Mouse (Mus musculus): ENCODE measurements around the gene Gm49358. TPM values are rescaled to one million over a fixed set of nuclear protein-coding genes. Genes with fewer than 3 reads are reported as not detected.

Gm49358 gene
- polyA plus RNA-seq, 1 experiment = not detected

- Histone ChIP-seq H3K27me3 (ENCODE audit: control insufficient read depth, insufficient read depth, low read length) (no peaks in the 10 kb centered on the region), H3K27ac (ENCODE audit: insufficient read depth, low read length) (no peak overlapping the region), H3K4me1 (ENCODE audit: control insufficient read depth, insufficient read depth, insufficient read length) (peaks cover 10% of the 10 kb centered on the region; the same call in 1 of the 2 replicates), H3K36me3 (ENCODE audit: control insufficient read depth, insufficient read depth, low read length) (no peaks in the 10 kb centered on the region), H3K4me3 (ENCODE audit: extremely low read depth, insufficient read depth, insufficient read length) (no peak overlapping the region)
- 88% methylated on average over 5 of the region's 5 CpGs for WGBS
- DNase-seq (ENCODE audit: low read depth in 1 of 2, low spot score in 2 of 2) = no peak
- TF ChIP-seq POLR2A (IDR thresholded peaks at IDR 0.05; ENCODE audit: low read depth, low read length) (no peak), CTCF (IDR thresholded peaks at IDR 0.05; ENCODE audit: extremely low read depth, insufficient read depth, insufficient read length, insufficient replicate concordance) (no peak)
Observed at GRCm38 (mm10) chr10:86783561-86783960, 19.8 kb downstream of the Gm49358 start.

- peaks cover 10% of the 10 kb centered on the region; the same call in 1 of the 2 replicates for H3K4me1 ChIP-seq (ENCODE audit: control insufficient read depth, insufficient read depth, insufficient read length)
- no peak for DNase-seq (ENCODE audit: low read depth in 1 of 2, low spot score in 2 of 2)
- no peak for TF ChIP-seq CTCF (IDR thresholded peaks at IDR 0.05; ENCODE audit: extremely low read depth, insufficient read depth, insufficient read length, insufficient replicate concordance)
- TF ChIP-seq POLR2A (IDR thresholded peaks at IDR 0.05; ENCODE audit: low read depth, low read length) = no peak
- H3K4me3 ChIP-seq (ENCODE audit: extremely low read depth, insufficient read depth, insufficient read length) = no peak overlapping the region
- H3K27ac ChIP-seq (ENCODE audit: insufficient read depth, low read length) = no peak overlapping the region
- WGBS = 87% methylated on average over 5 of the region's 5 CpGs
- H3K36me3 ChIP-seq (ENCODE audit: control insufficient read depth, insufficient read depth, low read length) = no peaks in the 10 kb centered on the region
- H3K27me3 ChIP-seq (ENCODE audit: control insufficient read depth, insufficient read depth, low read length) = no peaks in the 10 kb centered on the region
Observed at GRCm38 (mm10) chr10:86784126-86784675, 20.4 kb downstream of the Gm49358 start.

GRCm38 (mm10) chr10:86785396-86785795 lies 21.6 kb downstream of the Gm49358 start:
- TF ChIP-seq CTCF (IDR thresholded peaks at IDR 0.05; ENCODE audit: extremely low read depth, insufficient read depth, insufficient read length, insufficient replicate concordance) (no peak), POLR2A (IDR thresholded peaks at IDR 0.05; ENCODE audit: low read depth, low read length) (no peak)
- no peak overlapping the region for H3K4me3 ChIP-seq (ENCODE audit: extremely low read depth, insufficient read depth, insufficient read length)
- H3K4me1 ChIP-seq (ENCODE audit: control insufficient read depth, insufficient read depth, insufficient read length) = peaks cover 2% of the 10 kb centered on the region; the same call in 1 of the 2 replicates
- no peaks in the 10 kb centered on the region for H3K27me3 ChIP-seq (ENCODE audit: control insufficient read depth, insufficient read depth, low read length)
- 59% methylated on average over 2 of the region's 2 CpGs for WGBS
- no peak overlapping the region for H3K27ac ChIP-seq (ENCODE audit: insufficient read depth, low read length)
- no peaks in the 10 kb centered on the region for H3K36me3 ChIP-seq (ENCODE audit: control insufficient read depth, insufficient read depth, low read length)
- no peak for DNase-seq (ENCODE audit: low read depth in 1 of 2, low spot score in 2 of 2)

GRCm38 (mm10) chr10:86786083-86786482 lies 22.3 kb downstream of the Gm49358 start:
- Histone ChIP-seq H3K4me3 (ENCODE audit: extremely low read depth, insufficient read depth, insufficient read length) (no peak overlapping the region), H3K27ac (ENCODE audit: insufficient read depth, low read length) (no peak overlapping the region), H3K36me3 (ENCODE audit: control insufficient read depth, insufficient read depth, low read length) (no peaks in the 10 kb centered on the region), H3K4me1 (ENCODE audit: control insufficient read depth, insufficient read depth, insufficient read length) (peaks cover 2% of the 10 kb centered on the region; the same call in 1 of the 2 replicates), H3K27me3 (ENCODE audit: control insufficient read depth, insufficient read depth, low read length) (no peaks in the 10 kb centered on the region)
- no peak for DNase-seq (ENCODE audit: low read depth in 1 of 2, low spot score in 2 of 2)
- TF ChIP-seq CTCF (IDR thresholded peaks at IDR 0.05; ENCODE audit: extremely low read depth, insufficient read depth, insufficient read length, insufficient replicate concordance) (no peak), POLR2A (IDR thresholded peaks at IDR 0.05; ENCODE audit: low read depth, low read length) (no peak)
- 92% methylated on average over 5 of the region's 5 CpGs for WGBS

GRCm38 (mm10) chr10:86788193-86788592 lies 24.4 kb downstream of the Gm49358 start:
- TF ChIP-seq POLR2A (IDR thresholded peaks at IDR 0.05; ENCODE audit: low read depth, low read length) (no peak), CTCF (IDR thresholded peaks at IDR 0.05; ENCODE audit: extremely low read depth, insufficient read depth, insufficient read length, insufficient replicate concordance) (no peak)
- no peak for DNase-seq (ENCODE audit: low read depth in 1 of 2, low spot score in 2 of 2)
- no peak overlapping the region for H3K4me3 ChIP-seq (ENCODE audit: extremely low read depth, insufficient read depth, insufficient read length)
- no peak overlapping the region for H3K27ac ChIP-seq (ENCODE audit: insufficient read depth, low read length)
- no peaks in the 10 kb centered on the region for H3K27me3 ChIP-seq (ENCODE audit: control insufficient read depth, insufficient read depth, low read length)
- no peaks in the 10 kb centered on the region for H3K36me3 ChIP-seq (ENCODE audit: control insufficient read depth, insufficient read depth, low read length)
- H3K4me1 ChIP-seq (ENCODE audit: control insufficient read depth, insufficient read depth, insufficient read length) = peaks cover 2% of the 10 kb centered on the region; the same call in 1 of the 2 replicates
- WGBS = 76% methylated on average over 5 of the region's 5 CpGs

- Histone ChIP-seq H3K4me3 (ENCODE audit: extremely low read depth, insufficient read depth, insufficient read length) (no peak overlapping the region), H3K36me3 (ENCODE audit: control insufficient read depth, insufficient read depth, low read length) (no peaks in the 10 kb centered on the region), H3K27me3 (ENCODE audit: control insufficient read depth, insufficient read depth, low read length) (no peaks in the 10 kb centered on the region), H3K27ac (ENCODE audit: insufficient read depth, low read length) (no peak overlapping the region), H3K4me1 (ENCODE audit: control insufficient read depth, insufficient read depth, insufficient read length) (peaks cover 2% of the 10 kb centered on the region; the same call in 1 of the 2 replicates)
- 93% methylated on average over 7 of the region's 7 CpGs for WGBS
- no peak for TF ChIP-seq POLR2A (IDR thresholded peaks at IDR 0.05; ENCODE audit: low read depth, low read length)
- TF ChIP-seq CTCF (IDR thresholded peaks at IDR 0.05; ENCODE audit: extremely low read depth, insufficient read depth, insufficient read length, insufficient replicate concordance) = no peak
- DNase-seq (ENCODE audit: low read depth in 1 of 2, low spot score in 2 of 2) = no peak
Observed at GRCm38 (mm10) chr10:86789146-86789672, 25.4 kb downstream of the Gm49358 start.
